In genomic region chr2:30695771-30696456, GRCm38 (mm10) we compare ENCODE assay signal across 8 mouse cellular contexts.
DNase-seq lines count a peak whose midpoint lies in the region.

No protein-coding gene starts in this region.

- peak; percentile 56 for DNase-seq in adrenal gland, postnatal 10 days
- no peak for DNase-seq in adrenal gland, postnatal 4 days (ENCODE audit: low spot score in 2 of 2)
- peak; percentile 6 for DNase-seq in retina, postnatal 1 day
- DNase-seq in retina, embryonic 14.5 days (ENCODE audit: low spot score), result no peak
- DNase-seq in kidney, postnatal 25 days, result peak; percentile 61 to 89
- DNase-seq in yolk sac, embryonic 10.5 days (ENCODE audit: low spot score), result peak; percentile 40
- DNase-seq in c-Kit-positive CD71-positive TER-119-positive erythroid progenitor cells, embryonic 14.5 days (ENCODE audit: low spot score), result no peak
- DNase-seq in left cerebral cortex, adult 18-20 months (ENCODE audit: low spot score in 2 of 2), result no peak

Comparison
In these comparisons a context has a peak if more than half of its experiments do, and no peak if none do; other contexts are left out.
1. DNase-seq: peak in adrenal gland, postnatal 10 days (single experiment), retina, postnatal 1 day (single experiment), kidney, postnatal 25 days (2 of 2) and yolk sac, embryonic 10.5 days (single experiment); none in adrenal gland, postnatal 4 days (0 of 2), retina, embryonic 14.5 days (single experiment), c-Kit-positive CD71-positive TER-119-positive erythroid progenitor cells, embryonic 14.5 days (single experiment) and left cerebral cortex, adult 18-20 months (0 of 2).